Mouse (Mus musculus): ENCODE data around the gene Gyg.
"Not testable (repeated sequence)": the region's sequence is repeated elsewhere in the genome, so short reads cannot be mapped to it uniquely, and the experiment has no call there.

Gyg gene

GRCm38 (mm10) chr3:20130456-20131349 lies 24.4 kb downstream of the Gyg start:
- DNase-seq (ENCODE audit: low spot score): no peak

- no peak for DNase-seq (ENCODE audit: low spot score)
These were observed 25.6 kb downstream of the Gyg start for GRCm38 (mm10) chr3:20129491-20129890.

DNA sequence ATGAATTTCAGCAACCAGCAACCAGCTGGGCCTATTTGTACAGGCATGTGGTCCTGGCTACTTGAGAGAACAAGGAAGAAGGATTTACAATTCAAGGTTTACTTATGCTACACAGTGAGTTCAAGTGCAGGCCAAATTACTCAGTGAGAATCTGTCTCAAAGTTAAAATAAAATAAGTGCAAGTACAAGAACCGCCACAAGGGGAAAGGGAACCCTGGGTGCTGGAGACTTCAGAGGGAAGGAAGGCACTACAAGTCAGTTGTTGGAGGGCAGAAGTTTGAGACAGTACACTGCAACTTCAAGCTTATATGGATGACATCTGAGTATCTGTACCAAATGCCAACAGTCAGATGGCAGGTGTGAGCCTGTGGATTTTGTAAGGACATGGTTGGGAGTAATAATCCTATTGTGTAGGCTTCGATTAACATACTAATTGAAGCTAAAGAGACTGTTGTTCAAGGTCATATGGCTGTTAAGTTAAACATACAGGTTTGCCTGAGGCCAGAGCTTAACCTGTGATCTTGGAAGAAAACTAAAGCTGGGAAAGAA lies 28.0 kb downstream of the Gyg start:
- no peak for DNase-seq (ENCODE audit: low spot score)

DNA sequence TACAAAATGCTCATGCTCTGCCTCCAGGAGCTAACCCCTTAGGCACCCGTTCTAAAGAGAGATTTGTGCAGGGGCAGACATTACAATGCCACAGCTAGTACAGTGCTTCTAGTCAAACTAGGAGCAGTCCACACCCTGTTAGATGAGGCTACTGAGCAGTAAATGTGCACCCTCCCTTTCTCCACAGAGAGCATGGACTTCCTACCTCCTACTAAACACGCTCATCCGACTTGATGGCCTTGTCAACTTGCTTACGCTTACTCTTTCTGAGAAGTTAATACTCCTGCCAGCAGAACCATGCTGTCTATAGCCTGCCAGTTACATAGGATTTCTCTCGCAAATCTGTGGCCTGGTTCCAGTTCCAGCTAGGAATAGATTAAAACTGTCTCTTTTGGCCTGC lies 29.5 kb downstream of the Gyg start:
- DNase-seq (ENCODE audit: low spot score): no peak

- not testable (repeated sequence) for DNase-seq (ENCODE audit: low spot score)
These were observed 33.5 kb downstream of the Gyg start for GRCm38 (mm10) chr3:20121582-20121981.

DNA sequence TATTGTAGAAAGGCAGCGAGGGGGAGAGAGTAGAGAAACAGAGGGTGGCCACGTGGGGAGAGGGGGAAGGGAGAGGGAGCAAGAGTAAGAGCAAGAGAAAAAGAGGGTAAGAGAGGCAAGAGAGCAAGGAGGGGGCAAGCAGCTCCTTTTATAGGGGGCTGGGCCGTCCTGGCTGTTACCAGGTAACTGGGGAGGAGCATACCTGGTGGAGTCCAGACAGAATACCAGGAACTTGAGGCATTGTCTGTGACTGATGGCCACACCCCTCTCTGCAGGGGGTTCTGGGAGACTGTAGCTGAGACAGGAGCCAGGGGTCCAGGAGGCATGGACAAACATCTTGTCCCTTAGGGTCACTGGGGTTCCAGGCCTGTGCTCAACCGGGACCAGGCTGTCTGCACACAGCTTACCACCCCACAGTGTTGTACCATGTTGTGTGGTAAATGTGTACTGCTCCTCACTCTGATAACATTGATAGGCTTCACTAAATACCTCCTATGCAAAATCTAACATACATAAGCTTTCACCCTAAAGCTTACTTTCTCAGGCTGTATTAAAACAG lies 35.4 kb downstream of the Gyg start:
- no peak for DNase-seq (ENCODE audit: low spot score)

DNA sequence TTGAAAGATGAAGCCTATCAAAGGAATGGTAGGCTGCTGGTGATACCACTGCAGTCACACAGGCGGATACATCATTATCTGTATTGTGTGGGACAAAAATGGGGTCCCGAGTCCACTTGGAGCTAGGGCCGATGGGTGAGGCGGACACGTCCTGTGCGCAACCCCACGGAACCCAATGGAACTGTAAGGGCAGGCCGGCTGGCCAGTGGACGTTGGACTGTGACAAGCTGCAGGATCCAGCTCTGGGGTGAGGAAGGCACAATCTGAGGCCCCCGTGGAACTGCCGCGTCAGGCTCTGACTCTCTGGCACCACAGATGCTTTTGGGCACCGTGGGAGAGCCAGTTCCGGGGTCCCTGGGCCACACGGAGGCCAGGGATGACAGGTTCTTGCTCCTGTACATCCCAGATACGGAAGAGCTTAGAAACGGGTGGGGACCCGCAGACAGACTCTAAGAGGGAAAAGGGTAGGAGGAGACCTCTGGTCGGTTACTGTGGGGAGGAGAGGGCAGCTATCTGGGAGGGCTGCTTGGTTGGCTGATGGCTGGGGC lies 36.0 kb downstream of the Gyg start:
- no peak for DNase-seq (ENCODE audit: low spot score)

GRCm38 (mm10) chr3:20111913-20112312 lies 43.2 kb downstream of the Gyg start:
- DNase-seq (ENCODE audit: low spot score): no peak

GRCm38 (mm10) chr3:20108881-20109280 lies 46.2 kb downstream of the Gyg start:
- DNase-seq (ENCODE audit: low spot score): no peak

DNA sequence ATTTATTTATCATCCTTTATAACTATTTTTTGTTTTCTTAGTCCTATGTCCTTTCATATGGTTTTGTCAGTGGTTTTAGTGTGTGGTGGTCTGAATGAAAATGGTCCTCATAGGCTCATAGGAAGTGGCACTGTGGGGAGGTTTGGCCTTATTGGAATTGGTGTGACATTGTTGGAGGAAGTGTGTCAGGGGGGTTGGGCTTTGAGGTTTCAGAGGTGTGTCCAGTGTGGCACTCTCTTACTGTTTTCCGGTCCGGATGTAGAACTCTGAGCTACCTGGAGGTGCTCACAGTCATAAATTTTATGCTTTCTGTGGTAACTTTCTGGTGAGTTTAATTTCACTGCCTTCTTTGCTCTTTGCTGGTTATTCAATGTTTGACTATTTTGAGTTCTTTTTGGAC lies 50.3 kb downstream of the Gyg start:
- DNase-seq (ENCODE audit: low spot score): no peak

DNA sequence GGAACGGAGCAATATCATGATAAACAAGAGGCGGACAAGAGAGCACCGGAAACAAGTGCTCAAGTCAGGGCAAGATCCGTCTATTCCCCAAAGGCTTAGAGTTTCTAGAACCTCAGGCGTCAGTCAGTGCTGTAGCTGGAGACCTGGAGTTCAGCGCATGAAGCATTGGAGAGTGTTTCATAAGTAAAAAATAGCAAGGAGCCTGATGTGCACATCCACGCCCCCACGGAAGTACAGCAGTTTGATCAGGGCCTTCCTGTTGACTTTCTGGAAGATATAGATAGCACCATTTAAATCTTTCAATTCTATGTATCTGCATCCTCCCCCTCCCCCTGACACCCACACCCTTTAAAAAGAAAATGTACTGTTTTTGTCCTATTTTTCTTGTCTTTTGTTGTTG lies 50.8 kb downstream of the Gyg start:
- no peak for DNase-seq (ENCODE audit: low spot score)

- DNase-seq (ENCODE audit: low spot score): no peak
These were observed 51.3 kb downstream of the Gyg start for GRCm38 (mm10) chr3:20103830-20104229.

GRCm38 (mm10) chr3:20082161-20082560 lies 73.0 kb downstream of the Gyg start:
- DNase-seq (ENCODE audit: low spot score): no peak

- DNase-seq (ENCODE audit: low spot score): no peak
These were observed 78.7 kb downstream of the Gyg start for GRCm38 (mm10) chr3:20076145-20077053.
